17 mouse cellular contexts compared by ENCODE assay signal in genomic region chr4:149822586-149823196, GRCm38 (mm10). TPM values are rescaled to one million over a fixed set of nuclear protein-coding genes. Genes with fewer than 3 reads are reported as not detected.
DNase-seq lines count a peak whose midpoint lies in the region; ATAC-seq and TF ChIP-seq lines count a peak whose summit lies in the region.
"Had no signal": no experiment of that assay in that cellular context is flagged by ENCODE, and none has a peak within 500 bp of the region (broad histone marks: within the 10 kb centered on the region; RNA-seq: fewer than 3 reads in every experiment).

No protein-coding gene starts in this region.

- H3K27me3 ChIP-seq in kidney, postnatal 0 days (ENCODE audit: insufficient read depth, low read length): no peaks in the 10 kb centered on the region
- H3K27me3 ChIP-seq: neural tube, embryonic 12.5 days had no signal

- WGBS in kidney, postnatal 0 days: 60% methylated on average over 7 of the region's 7 CpGs

- H3K9me3 ChIP-seq in kidney, postnatal 0 days (replicated peaks; ENCODE audit: low read length): no peaks in the 10 kb centered on the region
- H3K9me3 ChIP-seq in ES-E14 (ENCODE audit: control insufficient read depth, insufficient read depth, low read depth, low read length): no peaks in the 10 kb centered on the region
- H3K9me3 ChIP-seq: heart, embryonic 10.5 days; midbrain, embryonic 10.5 days; neural tube, embryonic 12.5 days had no signal

- no peak overlapping the region for H3K9ac ChIP-seq in kidney, postnatal 0 days (ENCODE audit: low read depth, low read length)
- H3K9ac ChIP-seq in ES-E14 (ENCODE audit: insufficient read depth, low read depth, low read length, poor library complexity, severe bottlenecking): no peak overlapping the region
- H3K9ac ChIP-seq: neural tube, embryonic 12.5 days had no signal

- H3K4me1 ChIP-seq in kidney, postnatal 0 days (replicated peaks; ENCODE audit: insufficient read depth, low read length): peaks cover 9% of the 10 kb centered on the region; the same call in 1 of the 2 replicates
- no peaks in the 10 kb centered on the region for H3K4me1 ChIP-seq in ES-E14 (ENCODE audit: control insufficient read depth in 2 of 2, insufficient read depth in 2 of 2, low read length in 2 of 2, poor library complexity in 1 of 2)
- peaks cover 15% of the 10 kb centered on the region for H3K4me1 ChIP-seq in embryonic fibroblast, embryonic 13.5 days (ENCODE audit: control insufficient read depth, insufficient read depth, low read length)

- no peak overlapping the region for H3K4me2 ChIP-seq in kidney, postnatal 0 days (ENCODE audit: low read length)
- H3K4me2 ChIP-seq: liver, embryonic 11.5 days; neural tube, embryonic 12.5 days had no signal

- in situ Hi-C loops in ES-E14 (cut with MboI; ENCODE audit: low sequenced_read_pairs in 2 of 2, unreplicated experiment in 2 of 2): no loop called here

- H3K4me3 ChIP-seq in kidney, postnatal 0 days (replicated peaks; ENCODE audit: low read depth, low read length): no peak overlapping the region
- no peak overlapping the region for H3K4me3 ChIP-seq in ES-E14 (ENCODE audit: insufficient read depth in 1 of 2, low read depth in 1 of 2, low read length in 2 of 2, poor library complexity in 1 of 2, severe bottlenecking in 1 of 2)
- no peak overlapping the region for H3K4me3 ChIP-seq in embryonic fibroblast, embryonic 13.5 days (ENCODE audit: insufficient read depth, low read length)
- H3K4me3 ChIP-seq: heart, embryonic 10.5 days; midbrain, embryonic 10.5 days; neural tube, embryonic 12.5 days had no signal

- no peaks in the 10 kb centered on the region for H3K36me3 ChIP-seq in kidney, postnatal 0 days (ENCODE audit: insufficient read depth, low read length)
- no peaks in the 10 kb centered on the region for H3K36me3 ChIP-seq in ES-E14 (ENCODE audit: control insufficient read depth, insufficient read depth, low read length, poor library complexity, severe bottlenecking)
- H3K36me3 ChIP-seq: heart, embryonic 10.5 days; midbrain, embryonic 10.5 days; neural tube, embryonic 12.5 days had no signal

- H3K27ac ChIP-seq in kidney, postnatal 0 days: 0 out of 2 replicates have a peak overlapping the region, but pooled peaks have one; percentile 31
- no peak overlapping the region for H3K27ac ChIP-seq in ES-E14 (ENCODE audit: insufficient read depth, low read depth, low read length, poor library complexity, severe bottlenecking)
- H3K27ac ChIP-seq in embryonic fibroblast, embryonic 13.5 days (ENCODE audit: insufficient read depth, low read length): peak overlapping the region; percentile 65
- H3K27ac ChIP-seq: heart, embryonic 10.5 days; macrophage; midbrain, embryonic 10.5 days; neural tube, embryonic 12.5 days had no signal

- TF ChIP-seq POLR2A in embryonic fibroblast, embryonic 13.5 days (IDR thresholded peaks at IDR 0.05; ENCODE audit: low read depth, low read length): no peak

- ATAC-seq in kidney, postnatal 0 days (replicated peaks; ENCODE audit: low FRiP score, low read depth): no peak
- no peak for ATAC-seq in granulocyte monocyte progenitor cell, adult 5-6 weeks (replicated peaks; ENCODE audit: poor library complexity, severe bottlenecking)
- ATAC-seq: CD4-positive, CD25-positive, alpha-beta regulatory T cell, adult 4 months; forebrain, embryonic 14.5 days had no signal

- peak; percentile 47 for DNase-seq in adrenal gland, adult 2 months
- no peak for DNase-seq in adrenal gland, postnatal 25 days
- no peak for DNase-seq in kidney, postnatal 0 days (ENCODE audit: low spot score)
- DNase-seq in kidney, adult 9 months: no peak
- no peak for DNase-seq in ES-E14 (ENCODE audit: low read depth, low spot score)
- DNase-seq in spleen, adult 12 weeks (ENCODE audit: low spot score): no peak
- DNase-seq: spleen, adult 18-20 months; thymus, postnatal 4 days had no signal

- TF ChIP-seq CTCF in kidney, postnatal 0 days (IDR thresholded peaks at IDR 0.05; ENCODE audit: low read depth): no peak
- no peak for TF ChIP-seq CTCF in embryonic fibroblast, embryonic 13.5 days (IDR thresholded peaks at IDR 0.05; ENCODE audit: borderline replicate concordance, insufficient read depth, low read length)

TF ChIP-seq in ES-E14, 5 proteins besides CTCF, POLR2A, EP300 and RAD21:
- TF ChIP-seq CHD2 (IDR thresholded peaks at IDR 0.05; ENCODE audit: low read depth, low read length) (no peak), MAFK (IDR thresholded peaks at IDR 0.05; ENCODE audit: insufficient read depth, low read depth, low read length) (peak; percentile 90), ZC3H11A (IDR thresholded peaks at IDR 0.05; ENCODE audit: borderline replicate concordance, low read depth, low read length) (no peak), HCFC1 (IDR thresholded peaks at IDR 0.05; ENCODE audit: borderline replicate concordance, insufficient read depth, low read length) (no peak), ZNF384 (IDR thresholded peaks at IDR 0.05; ENCODE audit: low read depth, low read length) (no peak)

RNA-seq across cellular contexts. Expression of gene Slc25a33, which starts 48.6 kb away (rescaled TPM):
- total RNA-seq in adrenal gland, adult 2 months (2021): 10 to 100 TPM; 18.7 to 26.7 TPM
- polyA plus RNA-seq in adrenal gland, adult 2 months (2012; rRNA removed): 29.0 and 43.2 TPM in 2 replicates
- total RNA-seq in adrenal gland, postnatal 25 days (2021): 27.7 and 32.2 TPM in 2 replicates
- polyA plus RNA-seq in kidney, postnatal 0 days (2015; fragmentation: Nextera tagmentation; extraction: Ambion mirVana): 15.1 and 15.2 TPM in 2 replicates
- total RNA-seq in ES-E14 (2012; rRNA removed): 11.5 and 12.2 TPM in 2 replicates
- polyA plus RNA-seq in embryonic fibroblast, embryonic 13.5 days (2011; ENCODE audit: insufficient read length, low read depth, missing spikeins): 5.7 and 7.4 TPM in 2 replicates
- 1.6 and 5.8 TPM in 2 replicates for total RNA-seq in granulocyte monocyte progenitor cell, adult 5-6 weeks (2014; fragmentation: Nextera tagmentation)
- 3.9 and 5.2 TPM in 2 replicates for total RNA-seq in granulocyte monocyte progenitor cell, adult 5-6 weeks (2017)
